Mouse (Mus musculus) heart, adult 2 months (tissue): ENCODE results near the gene Gm1043.

ENCODE experiments used
- CTCF ChIP-seq: fragments of 200-600 bp; IDR thresholded peaks from 2 replicates; pipeline ENCODE4 v1.8.1; 2022; ENCODE audit warnings: antibody characterized with exemption, mild to moderate bottlenecking, moderate library complexity
- POLR2A ChIP-seq: fragments of 200-500 bp; IDR thresholded peaks from 2 replicates; pipeline ENCODE4 v1.6.1; 2011; ENCODE audit warnings: mild to moderate bottlenecking, low read depth, low read length, control low read depth; ENCODE audit not compliant: insufficient read depth

DNA sequence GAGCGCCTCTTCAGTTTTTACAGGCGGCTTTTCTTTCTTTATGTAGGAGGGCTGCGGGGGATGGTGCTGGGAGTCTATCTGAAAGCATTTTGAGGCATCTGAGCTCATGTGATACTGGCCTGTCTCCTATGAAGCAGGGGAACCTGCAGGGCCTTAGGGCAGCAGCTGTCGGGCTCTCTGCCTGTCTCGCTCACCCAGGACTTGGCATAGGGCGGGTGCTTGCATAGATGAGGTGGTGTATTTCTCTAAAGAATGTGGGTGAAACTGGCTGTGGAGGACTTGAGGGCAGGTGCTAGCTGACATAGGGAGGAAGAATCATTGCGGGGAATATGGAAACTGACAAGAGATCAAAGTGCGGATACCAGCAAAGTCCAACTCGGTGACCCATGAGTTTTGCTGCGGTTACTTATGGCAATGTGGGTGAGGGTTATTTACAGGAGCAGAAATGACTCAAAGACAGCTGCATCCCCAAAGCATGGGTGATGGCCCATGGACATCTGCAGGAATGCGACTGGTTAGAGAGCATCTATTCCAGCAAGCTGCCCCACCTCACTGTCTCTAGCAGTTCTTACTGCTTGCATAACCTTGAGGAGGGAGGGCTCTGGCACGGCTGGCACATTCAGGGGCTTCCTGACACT lies 8.4 kb upstream of the Gm1043 start:
- TF ChIP-seq CTCF (no peak), POLR2A (no peak)
